Mouse (Mus musculus): ENCODE measurements around the gene Tas2r114.

Gene Tas2r114

DNA sequence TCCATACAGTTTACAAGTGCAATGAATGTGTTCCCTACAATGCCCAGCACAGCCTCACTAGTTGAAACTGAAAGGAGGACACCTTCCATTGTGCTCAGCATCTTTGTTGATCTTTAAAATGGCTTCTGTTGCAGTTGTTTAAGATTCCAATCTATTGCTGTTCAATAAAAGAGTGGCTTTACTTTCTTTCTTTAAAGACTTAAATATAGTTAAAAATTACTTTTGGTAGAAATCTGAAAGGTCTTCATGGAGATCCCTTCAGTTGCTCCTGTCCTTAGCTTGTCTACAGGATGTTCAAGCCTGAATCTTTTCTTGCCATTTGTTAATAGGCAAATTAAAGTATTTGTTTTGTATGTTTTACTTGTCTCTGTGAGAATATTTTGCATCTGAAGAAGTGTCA lies at the start of gene Tas2r114:
Gene Tas2r114 (minus strand): TSS at position 101 of the 400 bp plus-strand sequence.
- DNase-seq = no peak

DNA sequence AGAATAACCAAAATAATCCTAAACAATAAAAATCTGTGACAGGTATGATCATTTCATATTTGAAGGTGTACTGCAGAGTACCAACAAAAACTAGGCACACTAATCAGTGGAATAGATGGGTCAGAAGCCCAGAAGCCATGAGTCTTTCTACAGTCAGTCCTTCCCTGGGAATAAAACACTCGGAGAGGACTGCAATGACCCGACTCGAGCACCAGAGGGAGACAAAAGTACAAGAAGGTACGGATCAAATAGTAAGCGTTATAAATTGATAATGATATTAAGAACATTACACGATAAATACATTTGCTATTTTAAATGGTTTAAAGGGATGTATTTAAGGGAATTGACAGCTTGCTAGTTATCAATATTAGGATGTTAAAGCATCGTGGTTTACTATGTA lies 22.9 kb upstream of the Tas2r114 start:
- DNase-seq = no peak

DNA sequence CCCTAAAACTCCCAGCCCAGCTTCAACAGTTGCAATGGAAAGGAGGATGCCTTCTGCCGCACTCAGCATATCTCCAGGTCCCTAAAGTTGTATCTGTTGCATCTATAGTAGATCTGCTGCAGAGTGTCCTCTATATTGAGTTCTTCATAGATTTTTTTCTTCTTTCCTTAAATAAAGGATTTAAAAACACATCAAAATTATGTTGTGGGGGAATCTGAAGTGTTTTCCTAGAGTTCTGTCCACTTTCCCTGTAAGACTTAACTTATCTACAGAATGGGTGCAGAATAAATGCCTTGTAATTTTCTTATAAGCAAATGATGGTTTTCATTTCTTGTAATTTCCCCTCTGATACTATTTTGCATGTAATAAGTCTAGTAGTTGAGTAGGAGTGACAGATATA lies 2.5 kb downstream of the Tas2r114 start, which contains the start of gene Tas2r105:
Gene Tas2r105 (minus strand): TSS at position 101 of the 400 bp plus-strand sequence.
- no peak for DNase-seq

DNA sequence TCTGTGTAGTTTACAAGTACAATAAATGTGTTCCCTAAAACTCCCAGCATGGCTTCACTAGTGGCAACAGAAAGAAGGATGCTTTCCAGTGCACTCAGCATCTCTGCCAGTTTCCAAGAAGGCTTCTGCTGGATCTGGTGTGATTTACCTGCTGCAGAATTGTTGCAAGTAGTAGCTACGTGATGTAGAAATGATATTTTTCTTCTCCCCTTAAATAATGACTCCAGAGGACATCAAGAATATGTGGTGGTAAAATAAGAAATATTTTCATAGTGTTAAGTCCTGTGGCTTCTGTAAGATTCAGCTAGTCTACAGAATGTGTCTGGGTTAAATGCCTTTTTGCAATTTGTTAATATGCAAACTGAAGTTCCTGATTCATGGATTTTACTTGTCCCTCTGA lies 4.2 kb downstream of the Tas2r114 start, which contains the start of gene Tas2r104:
Gene Tas2r104 (minus strand): TSS at position 101 of the 400 bp plus-strand sequence.
- DNase-seq = no peak

DNA sequence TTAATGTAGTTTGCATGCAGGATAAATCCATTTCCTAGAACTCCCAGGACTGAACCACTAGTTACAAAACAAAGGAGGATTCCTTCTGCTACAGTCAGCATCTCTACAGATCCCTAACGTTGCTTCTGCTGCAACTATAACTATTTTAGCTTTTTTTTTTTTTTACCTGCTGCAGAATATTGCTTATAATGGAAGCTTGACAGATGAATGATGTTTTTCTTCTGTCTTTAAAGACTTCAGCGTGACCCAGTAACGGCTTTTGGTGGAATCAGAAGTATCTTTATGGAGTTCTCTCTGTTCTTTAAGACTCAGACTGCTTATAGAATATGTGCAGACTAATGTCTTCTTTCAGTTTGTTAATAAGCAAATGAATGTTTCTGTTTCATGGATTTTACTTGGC lies 11.1 kb downstream of the Tas2r114 start, which contains the start of gene Tas2r106:
Gene Tas2r106 (minus strand): TSS at position 101 of the 400 bp plus-strand sequence.
- DNase-seq = no peak

DNA sequence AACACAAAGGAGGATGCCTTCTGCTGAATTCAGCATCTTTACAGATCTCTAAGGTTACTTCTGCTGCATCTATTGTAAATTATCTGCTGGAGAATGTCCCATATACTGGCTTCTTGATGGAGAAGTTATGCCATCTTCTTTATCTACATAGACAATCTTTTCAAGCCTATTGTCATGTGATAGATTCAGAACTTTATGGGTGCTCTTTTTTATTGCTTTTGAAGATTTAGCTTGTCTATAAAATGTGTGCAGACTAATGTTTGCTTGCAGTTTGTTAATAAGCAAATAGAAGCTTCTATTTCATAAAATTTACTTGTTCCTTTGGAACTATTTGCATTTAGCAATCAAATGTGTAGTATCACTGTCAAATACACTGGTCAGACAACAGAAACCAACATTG lies 29.8 kb downstream of the Tas2r114 start, which contains the start of gene Tas2r107:
Gene Tas2r107 (minus strand): TSS at position 101 of the 400 bp plus-strand sequence.
- DNase-seq = no peak

Measured in right cerebral cortex, postnatal 25 days (tissue).